Mouse (Mus musculus): ENCODE data around the gene Rock2. TPM values are rescaled to one million over a fixed set of nuclear protein-coding genes. Genes with fewer than 3 reads are reported as not detected.

Rock2 gene
- polyA plus RNA-seq, 2 experiments = 18.2 to 18.3 TPM

- H3K27me3 ChIP-seq (ENCODE audit: control insufficient read depth, insufficient read depth, low read length) = no peaks in the 10 kb centered on the region
- no peak for DNase-seq (ENCODE audit: low spot score)
- no peak overlapping the region for H3K9ac ChIP-seq (ENCODE audit: low read depth, low read length, severe bottlenecking)
- H3K36me3 ChIP-seq (ENCODE audit: control insufficient read depth, insufficient read depth, low read length) = no peaks in the 10 kb centered on the region
- no peak overlapping the region for H3K4me2 ChIP-seq (replicated peaks; ENCODE audit: low read depth, low read length, severe bottlenecking)
- no peaks in the 10 kb centered on the region for H3K9me3 ChIP-seq (ENCODE audit: control insufficient read depth, low read length)
- no peak for ATAC-seq (ENCODE audit: low FRiP score, low read depth)
- WGBS = 71% methylated on average over 3 of the region's 3 CpGs
- no peak overlapping the region for H3K27ac ChIP-seq (replicated peaks; ENCODE audit: low read depth, low read length)
- TF ChIP-seq POLR2A (IDR thresholded peaks at IDR 0.05; ENCODE audit: borderline replicate concordance, extremely low read depth, insufficient read depth, insufficient read length) = no peak
- no peak overlapping the region for H3K4me3 ChIP-seq (replicated peaks; ENCODE audit: low read length)
- H3K4me1 ChIP-seq (ENCODE audit: control insufficient read depth, insufficient read depth, low read length) = 0 out of 2 replicates have a peak, but pooled peaks cover 2% of the 10 kb centered on the region
Measured at GRCm38 (mm10) chr12:16882442-16882841, 12.3 kb upstream of the Rock2 start.

GRCm38 (mm10) chr12:16883111-16883510, 11.6 kb upstream of the Rock2 start:
- TF ChIP-seq POLR2A (IDR thresholded peaks at IDR 0.05; ENCODE audit: borderline replicate concordance, extremely low read depth, insufficient read depth, insufficient read length) = no peak
- no peaks in the 10 kb centered on the region for H3K27me3 ChIP-seq (ENCODE audit: control insufficient read depth, insufficient read depth, low read length)
- no peak overlapping the region for H3K9ac ChIP-seq (ENCODE audit: low read depth, low read length, severe bottlenecking)
- H3K9me3 ChIP-seq (ENCODE audit: control insufficient read depth, low read length) = no peaks in the 10 kb centered on the region
- no peak overlapping the region for H3K27ac ChIP-seq (replicated peaks; ENCODE audit: low read depth, low read length)
- ATAC-seq (ENCODE audit: low FRiP score, low read depth) = no peak
- no peak overlapping the region for H3K4me2 ChIP-seq (replicated peaks; ENCODE audit: low read depth, low read length, severe bottlenecking)
- WGBS = 60% methylated on average over 7 of the region's 7 CpGs
- no peaks in the 10 kb centered on the region for H3K4me1 ChIP-seq (ENCODE audit: control insufficient read depth, insufficient read depth, low read length)
- H3K36me3 ChIP-seq (ENCODE audit: control insufficient read depth, insufficient read depth, low read length) = no peaks in the 10 kb centered on the region
- DNase-seq (ENCODE audit: low spot score) = no peak
- H3K4me3 ChIP-seq (replicated peaks; ENCODE audit: low read length) = no peak overlapping the region

GRCm38 (mm10) chr12:16884534-16884933, 10.2 kb upstream of the Rock2 start:
- no peak for DNase-seq (ENCODE audit: low spot score)
- ATAC-seq (ENCODE audit: low FRiP score, low read depth) = no peak
- Histone ChIP-seq H3K4me2 (replicated peaks; ENCODE audit: low read depth, low read length, severe bottlenecking) (no peak overlapping the region), H3K36me3 (ENCODE audit: control insufficient read depth, insufficient read depth, low read length) (no peaks in the 10 kb centered on the region), H3K9ac (ENCODE audit: low read depth, low read length, severe bottlenecking) (no peak overlapping the region), H3K4me3 (replicated peaks; ENCODE audit: low read length) (no peak overlapping the region), H3K9me3 (ENCODE audit: control insufficient read depth, low read length) (no peaks in the 10 kb centered on the region), H3K27me3 (ENCODE audit: control insufficient read depth, insufficient read depth, low read length) (no peaks in the 10 kb centered on the region), H3K4me1 (ENCODE audit: control insufficient read depth, insufficient read depth, low read length) (no peaks in the 10 kb centered on the region), H3K27ac (replicated peaks; ENCODE audit: low read depth, low read length) (no peak overlapping the region)
- no peak for TF ChIP-seq POLR2A (IDR thresholded peaks at IDR 0.05; ENCODE audit: borderline replicate concordance, extremely low read depth, insufficient read depth, insufficient read length)
- WGBS = 98% methylated on average over 4 of the region's 4 CpGs

GRCm38 (mm10) chr12:16886354-16886753, 8.3 kb upstream of the Rock2 start:
- H3K9ac ChIP-seq (ENCODE audit: low read depth, low read length, severe bottlenecking) = no peak overlapping the region
- H3K4me1 ChIP-seq (ENCODE audit: control insufficient read depth, insufficient read depth, low read length) = no peaks in the 10 kb centered on the region
- H3K36me3 ChIP-seq (ENCODE audit: control insufficient read depth, insufficient read depth, low read length) = no peaks in the 10 kb centered on the region
- H3K4me3 ChIP-seq (replicated peaks; ENCODE audit: low read length) = no peak overlapping the region
- no peaks in the 10 kb centered on the region for H3K27me3 ChIP-seq (ENCODE audit: control insufficient read depth, insufficient read depth, low read length)
- DNase-seq (ENCODE audit: low spot score) (no peak), ATAC-seq (ENCODE audit: low FRiP score, low read depth) (no peak)
- 80% methylated on average over 6 of the region's 6 CpGs for WGBS
- no peak overlapping the region for H3K27ac ChIP-seq (replicated peaks; ENCODE audit: low read depth, low read length)
- H3K9me3 ChIP-seq (ENCODE audit: control insufficient read depth, low read length) = no peaks in the 10 kb centered on the region
- no peak for TF ChIP-seq POLR2A (IDR thresholded peaks at IDR 0.05; ENCODE audit: borderline replicate concordance, extremely low read depth, insufficient read depth, insufficient read length)
- H3K4me2 ChIP-seq (replicated peaks; ENCODE audit: low read depth, low read length, severe bottlenecking) = no peak overlapping the region

- Histone ChIP-seq H3K36me3 (ENCODE audit: control insufficient read depth, insufficient read depth, low read length) (no peaks in the 10 kb centered on the region), H3K27me3 (ENCODE audit: control insufficient read depth, insufficient read depth, low read length) (no peaks in the 10 kb centered on the region), H3K4me3 (replicated peaks; ENCODE audit: low read length) (no peak overlapping the region), H3K27ac (replicated peaks; ENCODE audit: low read depth, low read length) (no peak overlapping the region), H3K9me3 (ENCODE audit: control insufficient read depth, low read length) (no peaks in the 10 kb centered on the region), H3K4me2 (replicated peaks; ENCODE audit: low read depth, low read length, severe bottlenecking) (0 out of 2 replicates have a peak overlapping the region, but pooled peaks have one; percentile 80), H3K9ac (ENCODE audit: low read depth, low read length, severe bottlenecking) (no peak overlapping the region), H3K4me1 (ENCODE audit: control insufficient read depth, insufficient read depth, low read length) (peaks cover 19% of the 10 kb centered on the region)
- TF ChIP-seq POLR2A (IDR thresholded peaks at IDR 0.05; ENCODE audit: borderline replicate concordance, extremely low read depth, insufficient read depth, insufficient read length) = no peak
- DNase-seq (ENCODE audit: low spot score) (no peak), ATAC-seq (ENCODE audit: low FRiP score, low read depth) (no peak)
- WGBS = 85% methylated on average over 2 of the region's 2 CpGs
Measured at GRCm38 (mm10) chr12:16893039-16893438, 1.7 kb upstream of the Rock2 start.
